Mouse (Mus musculus): ENCODE measurements around the gene Gnptab. TPM values are rescaled to one million over a fixed set of nuclear protein-coding genes. Genes with fewer than 3 reads are reported as not detected.

Gene Gnptab
- total RNA-seq, 1 experiment from 2014 or later = 25.0 TPM

Other genes with a start within 250 kb of the Gnptab start
- 4.2 and 5.2 TPM in 2 replicates for gene Parpbp, start 232.2 kb upstream of the Gnptab start, total RNA-seq (2021)
- gene Nup37, start 232.1 kb upstream of the Gnptab start, total RNA-seq (2021) = 13.3 and 15.2 TPM in 2 replicates
- gene Washc3, start 178.0 kb upstream of the Gnptab start, total RNA-seq (2021) = 47.8 and 48.4 TPM in 2 replicates
- gene Dram1, start 52 bp upstream of the Gnptab start, total RNA-seq (2021) = 6.0 and 7.8 TPM in 2 replicates
- 0.85 and 1.8 TPM in 2 replicates for gene Sycp3, start 80.4 kb downstream of the Gnptab start, total RNA-seq (2021)
- 272 and 287 TPM in 2 replicates for gene Chpt1, start 124.9 kb downstream of the Gnptab start, total RNA-seq (2021)
- gene Mybpc1, start 226.0 kb downstream of the Gnptab start, total RNA-seq (2021) = 0.68 and 0.96 TPM in 2 replicates